Mouse (Mus musculus): ENCODE measurements around the gene Cdh4.

Gene Cdh4

DNA sequence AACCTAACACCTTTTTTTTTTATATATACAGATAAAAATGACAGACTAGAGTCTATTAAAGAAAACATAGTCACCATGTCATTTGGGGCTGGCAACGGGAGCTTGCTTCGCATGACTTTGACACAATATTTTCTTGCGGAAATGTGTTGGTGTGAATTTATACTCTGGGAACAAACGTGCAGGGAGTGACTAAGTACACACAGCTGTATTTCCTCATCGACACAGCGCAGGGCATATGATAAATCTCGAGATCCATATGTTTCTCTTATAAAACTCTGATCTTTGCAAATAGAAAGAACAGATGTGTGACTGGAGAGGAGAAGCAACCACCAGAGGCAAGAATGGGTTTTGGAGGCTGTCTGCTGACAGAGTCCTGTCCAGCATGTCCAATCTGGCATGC is 304.3 kb downstream of the Cdh4 start:
- no peak for DNase-seq

DNA sequence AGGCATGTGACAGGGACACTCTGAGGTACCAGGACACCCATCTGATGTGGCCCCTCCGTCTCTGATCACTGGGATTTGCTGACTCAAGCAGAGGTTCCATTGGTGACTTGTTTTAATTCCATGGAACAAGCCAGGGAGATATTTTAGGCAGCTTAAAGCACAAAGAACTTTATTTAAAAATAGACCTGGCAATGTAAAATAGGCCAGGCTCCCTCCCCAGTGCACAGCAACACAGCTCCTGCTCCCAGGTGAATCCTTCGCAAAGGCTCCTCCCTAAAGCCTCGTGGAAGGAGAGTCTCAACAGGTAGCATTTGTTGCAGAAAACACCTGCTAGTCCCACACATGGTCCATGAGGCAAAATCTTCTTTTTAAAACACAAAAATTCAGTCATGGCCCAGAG is 307.2 kb downstream of the Cdh4 start:
- no peak for DNase-seq

DNA sequence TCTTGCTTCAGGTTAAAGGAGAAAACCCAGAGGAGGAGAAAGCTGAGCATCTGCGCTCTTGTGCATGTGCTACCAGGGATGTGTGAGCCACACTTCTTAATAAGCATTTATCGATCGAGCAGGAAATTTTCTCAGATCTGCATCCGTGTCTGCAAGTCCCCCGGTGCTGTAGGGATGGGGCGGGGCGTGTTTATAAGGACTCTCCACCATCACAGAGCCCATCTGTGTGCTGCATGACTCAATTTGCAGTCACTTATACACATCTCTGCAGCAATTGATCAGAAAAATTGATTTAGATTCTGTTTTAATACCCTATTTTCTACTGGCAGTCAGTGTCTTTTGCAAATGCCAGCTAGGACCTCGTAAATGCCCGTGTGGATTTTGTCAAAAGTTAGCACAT is 311.6 kb downstream of the Cdh4 start:
- DNase-seq, result no peak

DNA sequence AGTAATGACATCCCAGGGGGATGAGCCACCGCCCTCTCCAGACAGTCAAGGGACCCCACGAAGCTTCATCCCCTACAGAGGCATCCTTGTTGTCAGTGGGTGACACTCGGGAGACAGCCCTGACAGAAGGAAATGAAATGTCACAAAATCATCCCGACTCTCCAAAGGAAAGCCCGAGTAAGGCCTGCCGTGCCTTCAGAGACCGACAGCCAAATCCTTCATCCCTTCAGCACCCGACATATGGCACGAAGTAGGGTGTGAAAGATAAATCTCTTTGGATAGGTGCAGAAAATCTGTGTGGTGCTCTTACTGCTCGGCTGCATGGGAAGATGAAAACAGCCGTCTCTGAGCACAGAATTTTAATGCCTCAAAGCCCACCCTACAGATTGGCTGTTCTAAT is 312.5 kb downstream of the Cdh4 start:
- DNase-seq, result no peak

DNA sequence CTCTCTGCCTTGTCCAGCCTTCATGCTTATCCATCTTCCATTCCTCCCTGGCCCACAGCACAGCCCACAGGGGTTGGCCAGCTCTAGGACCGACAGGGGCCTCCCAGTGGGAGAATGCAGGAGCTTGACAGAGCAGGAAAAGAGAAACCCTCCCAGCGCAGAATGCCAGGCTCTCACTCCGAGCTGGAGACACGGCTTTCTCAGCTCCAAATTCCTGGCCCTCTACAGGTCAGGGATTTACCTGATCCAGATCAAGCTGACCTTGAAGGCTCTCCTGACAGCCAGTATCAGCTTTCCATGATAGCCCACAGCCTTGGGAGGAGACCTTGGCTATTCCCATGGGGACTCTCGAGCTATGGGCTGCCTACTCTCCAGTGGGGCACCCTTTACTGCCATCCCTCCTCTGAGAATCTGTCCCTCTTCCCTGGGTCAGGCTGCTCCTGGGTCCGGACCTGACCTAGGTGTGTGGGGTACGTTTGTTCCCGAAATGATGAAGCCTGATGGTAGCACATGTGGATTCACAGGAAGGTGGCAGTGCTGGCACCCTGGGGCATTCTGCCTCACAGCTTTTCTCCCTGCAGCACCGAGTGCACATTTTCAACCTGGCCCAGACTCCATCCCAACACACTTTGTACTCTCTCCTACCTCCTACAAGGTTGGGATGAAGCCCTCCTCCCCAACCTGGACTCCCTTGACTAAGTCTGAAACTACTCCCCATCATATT is 319.6 kb downstream of the Cdh4 start:
- DNase-seq, result no peak

GRCm38 (mm10) chr2:179762521-179763305 is 320.5 kb downstream of the Cdh4 start:
- DNase-seq, result no peak

DNA sequence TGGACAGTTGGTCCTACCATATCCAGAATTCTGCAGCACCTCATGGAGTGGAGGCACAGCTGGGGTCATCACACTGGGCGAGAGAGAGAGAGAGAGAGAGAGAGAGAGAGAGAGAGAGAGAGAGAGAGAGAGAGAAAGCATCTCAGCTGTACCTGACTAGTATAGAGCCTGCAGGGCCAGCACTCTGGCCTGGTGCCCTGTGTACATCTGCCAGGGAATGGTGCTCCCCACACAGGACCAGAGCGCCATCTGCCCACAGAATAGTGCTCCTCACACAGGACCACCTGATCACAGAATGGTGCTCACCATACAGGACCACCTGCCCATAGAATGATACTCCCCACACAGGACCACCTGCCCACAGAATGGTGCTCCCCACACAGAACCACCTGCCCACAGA is 322.2 kb downstream of the Cdh4 start:
- no peak for DNase-seq

GRCm38 (mm10) chr2:179766664-179767526 is 324.7 kb downstream of the Cdh4 start:
- DNase-seq, result peak; percentile 42 to 60

GRCm38 (mm10) chr2:179767527-179767849 is 325.3 kb downstream of the Cdh4 start:
- DNase-seq, result no peak

DNA sequence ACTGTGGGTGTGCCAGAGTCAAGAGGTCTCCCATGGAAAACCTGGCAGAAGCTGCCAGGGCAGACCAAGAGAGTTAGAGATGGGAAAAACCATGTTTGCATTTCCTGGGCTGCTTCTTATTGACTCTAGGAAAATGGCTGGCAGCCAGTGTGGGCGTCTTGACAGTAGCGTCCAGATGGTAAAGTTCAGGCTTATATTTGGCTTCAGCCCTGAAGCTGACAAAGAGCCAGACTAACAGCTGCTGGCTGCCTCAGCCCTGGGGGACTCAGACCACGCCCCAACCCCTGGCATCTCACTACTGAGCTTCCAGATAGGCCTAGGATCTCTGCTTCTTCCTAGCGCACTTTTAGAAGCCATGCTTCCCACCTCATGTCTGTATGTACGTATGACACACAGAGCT is 326.9 kb downstream of the Cdh4 start:
- DNase-seq, result peak in 1 of 2 experiments; percentile 51

DNA sequence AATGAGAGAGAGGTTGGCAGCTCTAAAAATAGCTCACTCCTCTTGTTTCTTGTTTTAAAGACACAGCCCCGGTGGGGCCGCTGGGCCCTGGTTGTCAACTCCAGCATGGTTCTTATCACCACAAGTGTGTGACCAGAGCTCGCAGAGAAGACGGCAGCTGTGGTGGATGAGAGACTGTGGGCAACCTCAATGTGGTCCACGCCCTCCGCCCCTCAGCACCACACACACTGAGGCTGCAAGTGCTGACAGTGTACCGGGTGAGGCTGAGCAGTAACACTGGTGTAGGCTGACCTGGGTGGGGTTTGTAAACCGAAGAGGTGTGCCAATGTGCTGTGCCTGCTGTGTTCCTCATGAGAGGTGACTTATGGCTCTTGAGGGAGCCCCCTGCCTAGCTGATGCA is 327.7 kb downstream of the Cdh4 start:
- no peak for DNase-seq

- peak; percentile 79 to 80 for DNase-seq
Observed at GRCm38 (mm10) chr2:179774440-179775110, 332.3 kb downstream of the Cdh4 start.

DNA sequence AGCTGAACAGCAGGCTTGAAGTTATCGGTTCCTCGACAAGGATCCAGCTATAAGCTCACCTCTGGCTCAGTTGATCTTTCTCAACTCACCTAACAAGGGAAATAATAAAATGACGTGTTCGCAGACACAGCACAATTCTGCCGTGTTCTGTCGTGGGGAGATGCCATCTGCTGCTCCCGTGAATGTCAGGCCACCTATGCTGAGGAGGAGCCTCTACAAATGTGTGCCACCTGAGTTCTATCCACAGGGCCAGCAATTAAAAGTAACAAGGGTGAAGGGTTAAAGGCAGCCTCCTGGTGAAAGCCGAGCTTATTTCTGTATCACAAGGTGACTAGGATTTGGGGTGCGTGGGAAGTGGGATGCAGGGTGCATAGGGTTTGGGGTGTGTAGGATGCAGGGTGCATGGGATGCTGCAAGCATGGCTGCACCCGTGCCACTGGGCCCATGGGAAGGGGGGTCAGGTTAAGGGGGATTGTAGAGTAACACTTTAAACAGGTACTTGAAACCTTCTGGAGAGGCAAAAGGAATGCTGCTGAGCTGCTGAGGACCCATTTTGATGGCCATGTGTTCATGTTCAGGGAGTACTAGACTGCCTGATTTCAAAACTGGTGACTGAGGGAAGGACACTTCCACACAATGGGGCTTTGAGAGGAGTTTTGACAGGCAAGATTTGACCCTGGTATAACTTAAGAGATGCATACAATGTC is 333.9 kb downstream of the Cdh4 start:
- DNase-seq, result no peak

- DNase-seq, result no peak
Observed at GRCm38 (mm10) chr2:179779266-179779665, 337.0 kb downstream of the Cdh4 start.

DNA sequence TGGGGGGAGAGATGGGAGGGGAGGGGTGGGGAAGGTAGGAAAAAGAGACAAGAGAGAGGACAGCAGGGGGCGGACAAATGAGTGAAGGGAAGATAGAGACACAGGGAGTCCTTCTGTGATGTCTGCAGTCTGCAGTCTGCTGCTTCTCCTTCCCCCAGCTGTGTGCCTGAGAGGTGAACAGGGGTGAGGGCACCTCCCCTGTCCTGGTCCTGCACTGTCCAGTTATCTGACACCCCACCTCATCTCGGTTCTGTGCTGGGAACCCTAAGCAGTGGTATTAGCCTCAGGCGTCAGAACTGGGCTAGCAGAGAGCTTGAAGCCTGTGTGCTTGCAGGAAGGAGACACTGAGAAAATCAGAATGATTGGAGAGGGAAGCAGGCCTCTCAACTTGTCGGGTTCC is 338.7 kb downstream of the Cdh4 start:
- no peak for DNase-seq

GRCm38 (mm10) chr2:179787256-179787655 is 345.0 kb downstream of the Cdh4 start:
- DNase-seq, result no peak

- DNase-seq, result no peak
Observed at GRCm38 (mm10) chr2:179787797-179788196, 345.6 kb downstream of the Cdh4 start.

GRCm38 (mm10) chr2:179790684-179791083 is 348.5 kb downstream of the Cdh4 start:
- DNase-seq, result no peak

GRCm38 (mm10) chr2:179792426-179793133 is 350.3 kb downstream of the Cdh4 start:
- DNase-seq, result no peak

GRCm38 (mm10) chr2:179794354-179794753 is 352.1 kb downstream of the Cdh4 start:
- no peak for DNase-seq

DNA sequence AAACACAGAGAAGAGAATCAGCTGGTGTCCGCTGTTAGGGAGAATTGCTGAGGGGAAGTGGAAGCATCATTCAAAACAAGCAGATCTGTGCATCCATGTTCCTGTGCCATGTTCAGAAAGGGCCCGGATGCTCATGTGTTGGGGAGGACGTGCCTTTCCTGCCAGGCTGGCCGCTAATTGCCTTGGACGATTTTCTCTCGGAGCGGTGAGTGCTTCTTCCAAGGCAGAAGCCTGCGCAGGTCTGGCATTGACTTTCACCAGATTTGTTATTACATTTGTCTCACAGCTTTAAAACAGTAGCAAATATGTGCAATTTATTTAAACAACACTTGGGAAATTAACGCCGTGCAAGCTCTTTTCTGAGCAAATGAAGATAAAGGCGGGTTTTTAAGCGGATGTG is 353.2 kb downstream of the Cdh4 start:
- no peak for DNase-seq
